Mouse (Mus musculus): Measurements from ENCODE around the gene Sugct. TPM values are rescaled to one million over a fixed set of nuclear protein-coding genes. Genes with fewer than 3 reads are reported as not detected.

The Sugct gene
- total RNA-seq, 2 experiments from 2014 or later = 0.79 to 1.5 TPM

DNA sequence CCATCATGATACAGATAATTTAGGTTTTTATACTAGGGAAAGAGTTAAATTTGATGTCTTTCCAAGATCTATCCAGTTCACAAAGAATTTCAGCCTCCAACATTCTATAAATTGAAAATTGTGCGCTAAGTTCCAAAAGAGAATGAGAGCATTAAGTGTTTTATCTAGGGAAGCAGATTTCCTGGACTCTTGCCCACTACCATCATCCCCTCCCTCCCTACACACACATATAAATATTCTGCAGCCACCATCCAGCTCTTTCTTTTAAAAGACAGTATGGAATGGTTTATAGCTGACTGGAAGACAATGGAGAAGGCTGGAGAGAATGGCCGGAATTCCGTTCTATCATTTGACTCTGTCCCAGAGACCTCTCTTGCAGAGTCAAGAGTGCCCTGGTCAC, 404.3 kb downstream of the Sugct start:
- no peak for DNase-seq

DNA sequence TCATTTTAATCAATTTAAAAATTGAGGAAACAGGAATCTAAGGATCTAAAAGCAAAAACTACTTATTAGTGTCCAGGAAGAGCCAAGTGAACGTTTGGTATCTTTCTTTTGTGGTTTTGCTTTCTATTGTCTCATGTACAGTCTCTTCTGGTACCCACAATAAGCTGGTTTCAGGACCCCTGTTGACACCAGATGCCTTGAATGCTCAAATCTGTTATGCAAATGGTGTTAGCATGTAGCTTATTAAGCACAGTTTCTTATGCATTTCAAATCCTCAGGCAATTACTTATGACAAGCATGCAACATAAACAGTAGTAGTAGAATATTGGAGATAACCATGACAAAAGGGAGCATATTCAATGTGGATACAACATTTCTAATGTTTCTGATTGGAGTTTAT, 407.0 kb downstream of the Sugct start:
- DNase-seq = no peak

- DNase-seq = peak in 1 of 2 experiments; percentile 1
These were observed 449.4 kb downstream of the Sugct start for GRCm38 (mm10) chr13:17245936-17246335.

- DNase-seq = no peak
These were observed 478.8 kb downstream of the Sugct start for GRCm38 (mm10) chr13:17216524-17216923.

GRCm38 (mm10) chr13:17212681-17213080, 482.7 kb downstream of the Sugct start:
- DNase-seq = no peak

- no peak for DNase-seq
These were observed 505.1 kb downstream of the Sugct start for GRCm38 (mm10) chr13:17190180-17190762.

GRCm38 (mm10) chr13:17185253-17185652, 510.1 kb downstream of the Sugct start:
- no peak for DNase-seq

DNA sequence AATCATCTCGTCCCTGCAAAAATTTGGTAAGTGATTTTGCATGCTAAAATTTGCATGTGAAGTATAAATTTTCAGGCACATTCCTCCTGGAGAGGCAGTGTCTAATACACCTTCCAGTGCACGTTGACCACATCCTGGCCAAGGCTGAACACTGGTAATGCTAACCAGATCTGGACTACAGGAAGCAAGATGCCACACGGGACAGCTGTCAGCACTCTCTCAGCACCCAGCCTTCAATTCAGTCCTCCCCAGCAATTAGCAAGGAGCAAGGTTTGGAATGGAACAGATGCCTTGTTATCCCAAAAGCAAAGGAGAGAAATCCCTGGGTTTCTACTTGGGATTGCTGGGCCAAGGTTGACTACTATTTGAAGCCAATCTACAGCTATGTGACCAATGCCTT, 529.4 kb downstream of the Sugct start:
- no peak for DNase-seq

DNA sequence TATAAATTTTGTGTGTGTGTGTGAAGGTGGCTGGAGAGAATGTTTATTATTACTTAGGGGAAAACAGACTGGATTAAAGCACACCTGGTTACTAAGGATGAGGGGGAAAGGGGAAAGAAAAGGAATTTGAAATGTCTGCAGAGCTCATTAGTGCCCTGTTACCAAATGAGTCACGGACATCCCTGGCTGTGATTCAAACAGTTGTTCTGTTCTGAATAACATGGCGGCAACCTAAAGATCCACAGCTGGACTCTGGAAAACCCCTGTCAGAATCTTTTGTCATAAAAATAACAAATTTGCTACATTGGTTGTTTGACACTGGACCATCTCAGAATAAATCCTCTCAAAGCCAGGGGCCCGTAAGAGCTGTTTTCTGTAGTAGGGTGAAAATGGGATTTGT, 530.6 kb downstream of the Sugct start:
- DNase-seq = no peak

- no peak for DNase-seq
These were observed 548.8 kb downstream of the Sugct start for GRCm38 (mm10) chr13:17146441-17146992.

DNA sequence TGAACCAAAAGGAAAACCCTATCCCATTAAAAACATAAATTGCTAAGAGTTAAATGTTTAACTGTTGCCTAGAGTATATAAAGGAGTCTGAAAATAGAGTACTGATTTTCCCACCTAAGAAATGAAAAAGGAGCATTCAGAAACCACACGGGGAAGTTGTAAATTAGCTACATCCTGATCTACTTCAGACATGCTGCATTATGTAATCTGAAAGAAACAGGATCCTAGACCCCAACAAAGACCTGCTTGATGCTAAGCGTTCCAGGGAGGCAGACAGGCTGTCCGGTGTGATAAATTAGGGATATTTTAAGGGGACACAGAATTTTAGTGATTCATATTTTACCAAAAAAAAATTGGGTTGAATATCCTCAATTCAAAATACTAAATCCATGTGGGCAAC, 579.3 kb downstream of the Sugct start:
- DNase-seq = no peak

DNA sequence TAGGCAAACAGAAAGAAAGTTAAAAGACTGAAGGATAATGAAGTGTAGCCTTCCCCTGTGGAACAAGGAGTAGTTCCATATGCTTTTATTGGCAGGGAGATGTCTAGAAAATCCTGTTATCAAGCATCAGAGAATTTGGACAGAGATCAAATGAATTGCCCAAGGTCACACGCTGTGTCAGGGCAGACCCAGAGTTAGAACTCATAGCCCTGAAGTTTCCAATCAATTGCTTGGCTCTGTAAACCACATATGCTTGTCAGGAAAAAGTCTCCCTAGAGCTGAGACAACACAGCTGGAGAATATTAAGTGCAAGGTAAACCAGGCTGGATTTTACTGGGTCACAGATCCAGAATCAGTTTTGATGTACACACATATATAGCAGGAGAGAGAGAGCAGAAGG, 593.0 kb downstream of the Sugct start:
- no peak for DNase-seq

- DNase-seq = no peak
These were observed 608.8 kb downstream of the Sugct start for GRCm38 (mm10) chr13:17086547-17086946.

DNA sequence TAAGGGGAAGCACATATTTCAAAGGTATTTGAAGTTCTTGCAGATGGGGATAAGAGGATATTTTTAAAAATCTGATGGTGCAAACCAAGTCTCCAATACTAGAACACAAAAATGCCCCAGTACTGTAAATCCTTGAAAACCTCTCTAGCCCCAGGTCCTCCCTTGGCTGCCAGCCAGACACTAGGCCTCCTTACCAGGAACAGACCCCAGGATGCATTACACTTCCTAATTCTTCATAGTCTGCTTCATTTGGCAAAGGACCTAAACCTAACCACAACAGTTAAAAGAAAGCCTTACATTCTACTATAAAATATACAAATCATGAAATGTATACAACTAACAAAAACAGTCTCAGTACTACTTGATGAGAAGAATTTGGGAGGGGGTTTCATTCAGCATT, 609.2 kb downstream of the Sugct start:
- no peak for DNase-seq

GRCm38 (mm10) chr13:17084946-17085852, 610.2 kb downstream of the Sugct start:
- DNase-seq = no peak

DNA sequence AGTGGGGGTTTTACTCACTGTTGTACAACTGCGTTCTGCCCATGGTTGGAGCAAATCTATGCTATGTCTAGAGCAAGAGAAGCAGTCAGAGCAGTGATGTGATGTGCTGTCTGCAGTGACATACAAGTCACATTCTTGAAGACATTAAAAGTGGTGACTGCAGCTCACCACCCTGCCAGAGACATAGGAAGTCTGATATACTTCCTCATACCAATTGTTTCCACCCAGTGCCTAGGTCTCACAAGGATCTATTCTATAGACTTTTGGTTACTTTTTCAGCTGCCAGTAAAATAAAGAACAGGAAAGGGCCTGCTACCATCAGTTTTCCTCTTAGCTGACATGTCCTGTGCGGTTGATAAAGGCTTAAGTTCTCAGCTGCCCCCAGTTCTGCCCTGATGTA, 613.7 kb downstream of the Sugct start:
- no peak for DNase-seq

- no peak for DNase-seq
These were observed 629.8 kb downstream of the Sugct start for GRCm38 (mm10) chr13:17065552-17065951.

DNA sequence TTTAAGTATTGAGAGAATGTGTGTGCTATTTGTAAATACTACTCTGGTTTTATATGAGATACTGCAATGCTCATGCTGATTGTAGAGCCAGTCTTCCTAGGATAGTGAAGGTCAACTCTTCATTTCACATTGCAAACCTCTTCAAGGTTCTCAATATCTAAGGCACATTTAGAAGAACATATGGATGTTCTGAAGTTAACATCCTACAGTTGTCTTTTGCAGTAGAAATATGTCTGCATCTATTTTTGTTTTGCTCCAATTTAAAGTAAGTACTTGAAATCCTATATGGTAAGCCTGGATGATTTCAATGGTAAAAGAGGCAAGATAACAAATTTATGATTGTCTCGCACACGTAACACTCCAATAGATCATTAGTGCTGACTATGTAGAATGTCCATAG, 638.7 kb downstream of the Sugct start:
- no peak for DNase-seq

GRCm38 (mm10) chr13:17043426-17044224, 651.7 kb downstream of the Sugct start:
- no peak for DNase-seq

DNA sequence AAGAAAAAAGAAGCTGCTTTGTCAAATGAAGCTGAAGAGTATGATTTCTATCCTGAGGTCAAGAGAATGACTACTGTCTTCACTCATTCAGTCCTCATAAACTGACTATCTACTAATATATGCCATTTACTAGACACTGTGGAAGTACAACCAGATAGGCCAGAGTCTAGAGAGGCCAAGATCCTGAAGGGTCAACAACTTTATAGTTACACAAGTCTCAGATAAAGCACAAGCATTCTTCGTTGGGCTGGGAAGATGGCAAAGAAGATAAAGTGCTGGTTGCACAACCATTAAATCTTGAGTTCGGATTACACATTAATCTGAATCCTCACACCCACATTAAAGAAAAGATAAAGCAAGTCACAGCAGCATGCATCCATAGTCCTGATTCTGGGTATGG, 653.0 kb downstream of the Sugct start:
- no peak for DNase-seq

DNA sequence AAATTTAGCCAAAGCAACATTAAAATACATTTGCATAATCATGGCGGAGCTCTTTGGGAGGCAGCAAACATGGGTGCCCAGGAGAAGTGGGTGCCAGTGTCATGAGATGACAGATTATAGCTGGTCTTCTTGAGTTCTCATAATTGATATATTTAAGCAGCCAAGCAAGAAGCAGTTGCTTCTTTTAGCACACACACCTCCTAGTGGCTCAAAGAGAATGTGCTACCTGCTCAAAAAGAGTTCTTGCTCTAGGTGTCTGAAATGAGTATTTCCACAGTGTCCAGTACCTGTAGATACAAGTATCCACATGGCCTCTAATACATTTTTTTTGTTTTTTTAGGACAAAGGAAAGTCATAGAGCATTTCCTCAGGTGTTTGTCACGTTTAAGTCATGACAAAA, 655.6 kb downstream of the Sugct start:
- no peak for DNase-seq

- no peak for DNase-seq
These were observed 657.0 kb downstream of the Sugct start for GRCm38 (mm10) chr13:17038341-17038740.

- DNase-seq = no peak
These were observed 657.5 kb downstream of the Sugct start for GRCm38 (mm10) chr13:17037899-17038298.
